Mouse (Mus musculus) small intestine, adult 2 months (tissue): ENCODE measurements at regions not wholly inside any gene's neighbourhood (a gene's known extent, or its start where the extent isn't known, plus 50 kb on each side); places are given as distances from the start of the nearest gene placed in this dataset.
"Not testable (repeated sequence)": the region's sequence is repeated elsewhere in the genome, so short reads cannot be mapped to it uniquely, and the experiment has no call there.

Experiments used
- H3K27ac ChIP-seq: fragments of 200-500 bp; 2 replicates; pipeline ENCODE4 v1.5.1; 2012; ENCODE audit warnings: low read depth, low read length, control low read depth, inconsistent platforms; ENCODE audit not compliant: insufficient read depth
- H3K27me3 ChIP-seq: fragments of 200-500 bp; 2 replicates; pipeline ENCODE4 v1.6.1; 2012; ENCODE audit warnings: mild to moderate bottlenecking, moderate library complexity, low read length, inconsistent platforms; ENCODE audit not compliant: control insufficient read depth, insufficient read depth
- H3K36me3 ChIP-seq: fragments of 200-500 bp; 2 replicates; pipeline ENCODE4 v1.6.1; 2012; ENCODE audit warnings: mild to moderate bottlenecking, low read length, control low read depth, inconsistent platforms; ENCODE audit not compliant: control insufficient read depth, insufficient read depth
- H3K4me1 ChIP-seq: fragments of 200-500 bp; 2 replicates; pipeline ENCODE4 v1.6.1; 2012; ENCODE audit warnings: low read length, inconsistent platforms, mixed read lengths; ENCODE audit not compliant: control insufficient read depth, insufficient read depth, insufficient read length
- H3K4me3 ChIP-seq: fragments of 200-500 bp; 2 replicates; pipeline ENCODE4 v1.5.1; 2012; ENCODE audit warnings: low read depth, mild to moderate bottlenecking, control low read depth, inconsistent platforms, low read length, moderate library complexity
- CTCF ChIP-seq: fragments of 200-500 bp; IDR thresholded peaks from 2 replicates; pipeline ENCODE4 v1.5.1; 2012; ENCODE audit warnings: low read depth, mild to moderate bottlenecking, control low read depth, inconsistent platforms, low read length, moderate library complexity, mixed read lengths; ENCODE audit not compliant: insufficient replicate concordance, insufficient read length; ENCODE audit errors: extremely low read depth
- POLR2A ChIP-seq: fragments of 200-500 bp; IDR thresholded peaks from 2 replicates; pipeline ENCODE4 v1.6.1; 2012; ENCODE audit warnings: low read depth, mild to moderate bottlenecking, control low read depth, inconsistent platforms, low read length, moderate library complexity
- WGBS: fragments of 180-500 bp; shearing (Covaris S2); methylation state at CpG from one replicate; pipeline ENCODE4 v1.1.7; 2018; 5-methylcytosine and 5-hydroxymethylcytosine counted together

DNA sequence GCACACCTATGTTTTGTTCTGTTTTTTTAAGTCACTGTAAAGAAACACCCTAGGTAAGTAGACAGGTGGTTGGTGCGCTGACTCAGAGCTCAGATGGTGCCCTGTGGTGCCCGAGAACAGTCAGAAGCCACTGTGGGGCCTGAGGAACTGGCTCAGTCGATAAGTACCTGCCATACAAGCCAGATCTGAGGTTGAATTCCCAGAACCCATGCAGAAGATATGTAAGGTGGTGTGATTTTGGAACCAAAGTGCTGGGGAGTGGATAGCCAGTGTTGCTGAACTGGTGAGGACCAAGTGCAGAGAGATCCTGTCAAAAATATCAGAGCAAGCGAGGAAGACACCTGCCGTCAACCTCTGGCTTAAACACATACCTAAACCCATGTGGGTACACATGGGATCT is 65.4 kb downstream of the Chst1 start:
- H3K27me3 ChIP-seq, result no peaks in the 10 kb centered on the region
- H3K4me1 ChIP-seq, result no peaks in the 10 kb centered on the region
- no peaks in the 10 kb centered on the region for H3K36me3 ChIP-seq
- WGBS, result 54% methylated on average over 5 of the region's 5 CpGs
- TF ChIP-seq CTCF, result no peak
- no peak for TF ChIP-seq POLR2A
- H3K4me3 ChIP-seq, result no peak overlapping the region
- no peak overlapping the region for H3K27ac ChIP-seq

- Histone ChIP-seq H3K4me1 (no peaks in the 10 kb centered on the region), H3K4me3 (no peak overlapping the region), H3K27me3 (no peaks in the 10 kb centered on the region), H3K27ac (no peak overlapping the region), H3K36me3 (no peaks in the 10 kb centered on the region)
- WGBS, result 64% methylated on average over 1 of the region's 1 CpGs
- no peak for TF ChIP-seq CTCF
- TF ChIP-seq POLR2A, result no peak
Measured at GRCm38 (mm10) chr2:92667192-92667591, 67.7 kb downstream of the Chst1 start.

- 46% methylated on average over 6 of the region's 6 CpGs for WGBS
- no peaks in the 10 kb centered on the region for H3K36me3 ChIP-seq
- H3K27me3 ChIP-seq, result no peaks in the 10 kb centered on the region
- no peaks in the 10 kb centered on the region for H3K4me1 ChIP-seq
- TF ChIP-seq POLR2A (no peak), CTCF (no peak)
- no peak overlapping the region for H3K27ac ChIP-seq
- H3K4me3 ChIP-seq, result no peak overlapping the region
Measured at GRCm38 (mm10) chr2:92667756-92668155, 68.2 kb downstream of the Chst1 start.

DNA sequence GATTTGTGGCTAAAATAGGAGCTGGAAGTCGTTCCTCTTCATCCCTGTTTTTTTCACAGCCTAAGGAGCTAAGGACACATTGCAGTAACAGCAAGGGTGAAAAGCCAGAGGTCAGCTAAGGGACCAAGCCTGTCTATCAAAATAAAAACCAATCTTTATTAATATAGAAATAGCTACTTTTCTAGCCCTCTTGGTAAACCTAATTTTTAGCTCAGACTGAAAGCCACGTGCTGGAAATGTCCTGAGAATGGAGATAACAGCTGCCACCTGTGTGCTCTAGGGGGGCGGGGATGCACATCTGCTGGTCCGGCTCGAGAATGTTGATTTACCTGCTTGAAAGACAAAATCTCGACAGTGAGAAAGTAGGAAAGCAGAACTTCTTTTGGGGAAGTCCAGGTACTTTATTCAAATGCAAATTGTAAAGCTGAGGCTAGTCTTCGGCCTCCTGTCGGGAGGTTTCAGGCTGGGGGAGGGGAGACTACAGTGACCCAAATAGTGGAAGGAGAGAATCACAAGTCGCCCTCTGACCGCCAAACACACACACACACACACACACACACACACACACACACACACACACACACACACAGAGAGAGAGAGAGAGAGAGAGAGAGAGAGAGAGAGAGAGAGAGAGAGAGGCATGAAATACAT is 70.0 kb downstream of the Chst1 start:
- WGBS, result 31% methylated on average over 10 of the region's 10 CpGs
- H3K4me3 ChIP-seq, H3K27me3 ChIP-seq, H3K27ac ChIP-seq, H3K4me1 ChIP-seq, H3K36me3 ChIP-seq: not testable (repeated sequence)

DNA sequence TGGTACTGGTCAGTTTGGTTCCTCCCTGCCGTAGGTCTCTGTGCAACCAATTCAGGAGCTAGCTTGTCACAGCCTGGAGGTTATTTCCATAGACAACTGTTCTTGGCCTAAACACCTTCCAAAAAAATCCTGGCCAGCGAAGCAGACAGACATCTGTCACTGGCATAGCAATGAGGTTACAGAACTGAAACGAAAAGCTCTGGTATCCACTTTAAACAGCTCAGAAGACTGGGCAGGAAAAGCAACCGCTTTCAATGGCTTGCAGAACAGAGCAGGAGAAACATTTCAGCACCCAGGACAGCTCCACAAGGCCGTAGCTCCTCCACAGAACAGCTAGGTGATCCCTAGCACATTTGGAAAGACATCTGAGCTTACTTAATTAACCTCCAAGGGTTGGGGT is 72.1 kb downstream of the Chst1 start:
- TF ChIP-seq CTCF (no peak), POLR2A (no peak)
- 35% methylated on average over 5 of the region's 5 CpGs for WGBS
- Histone ChIP-seq H3K36me3 (no peaks in the 10 kb centered on the region), H3K27ac (no peak overlapping the region), H3K27me3 (no peaks in the 10 kb centered on the region), H3K4me1 (no peaks in the 10 kb centered on the region), H3K4me3 (no peak overlapping the region)

- TF ChIP-seq CTCF, result no peak
- TF ChIP-seq POLR2A, result no peak
Measured at GRCm38 (mm10) chr2:92672106-92672505, 72.6 kb downstream of the Chst1 start.

DNA sequence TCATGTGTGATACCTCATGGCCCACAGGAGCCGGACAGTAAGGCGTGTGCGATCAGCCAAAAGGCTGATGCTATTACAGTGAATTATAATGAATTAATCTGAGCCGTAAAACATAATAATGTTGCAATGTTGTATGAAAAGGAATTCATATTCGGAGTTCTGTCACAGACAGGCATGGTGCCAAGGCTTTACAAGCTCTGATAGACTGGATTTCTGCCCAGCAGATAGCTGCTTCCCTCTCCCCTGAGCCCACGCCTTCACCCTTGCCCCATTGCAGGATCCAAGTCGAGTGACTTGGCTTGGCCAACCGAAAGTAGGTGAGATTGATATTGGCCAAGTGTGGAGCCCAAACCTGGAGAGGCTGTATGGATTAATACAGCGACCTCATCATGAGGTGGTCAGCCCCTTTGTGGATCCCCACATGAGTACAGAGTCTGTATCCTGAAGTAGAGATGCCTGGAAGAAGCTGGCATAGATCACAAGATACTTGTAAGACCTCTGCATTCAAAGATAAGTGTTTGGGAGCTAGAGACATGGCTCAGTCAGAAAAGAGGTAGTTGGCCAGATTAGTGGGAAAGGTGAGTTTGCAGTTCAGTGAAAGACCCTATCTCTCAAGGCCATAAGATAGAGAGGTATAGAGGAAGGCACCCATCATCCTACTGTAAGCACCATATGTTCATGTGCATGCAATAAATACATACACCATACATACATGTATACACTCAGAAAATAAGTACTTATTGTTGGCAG is 73.7 kb downstream of the Chst1 start:
- Histone ChIP-seq H3K36me3 (no peaks in the 10 kb centered on the region), H3K4me3 (no peak overlapping the region), H3K4me1 (no peaks in the 10 kb centered on the region), H3K27me3 (no peaks in the 10 kb centered on the region), H3K27ac (no peak overlapping the region)
- WGBS, result 33% methylated on average over 9 of the region's 9 CpGs
- TF ChIP-seq POLR2A (no peak), CTCF (no peak)

More at GRCm38 (mm10) chr2:92672106-92672505, 72.6 kb downstream of the Chst1 start:
- Histone ChIP-seq H3K4me1 (no peaks in the 10 kb centered on the region), H3K27ac (no peak overlapping the region), H3K27me3 (no peaks in the 10 kb centered on the region), H3K4me3 (no peak overlapping the region), H3K36me3 (no peaks in the 10 kb centered on the region)
- WGBS, result 61% methylated on average over 4 of the region's 4 CpGs
